Mouse (Mus musculus): ENCODE results near the gene Pcdh15. TPM values are rescaled to one million over a fixed set of nuclear protein-coding genes. Genes with fewer than 3 reads are reported as not detected.

Pcdh15 gene
- total and polyA plus RNA-seq, 2 experiments from 2014 or later, result 9.2 to 31.0 TPM

DNA sequence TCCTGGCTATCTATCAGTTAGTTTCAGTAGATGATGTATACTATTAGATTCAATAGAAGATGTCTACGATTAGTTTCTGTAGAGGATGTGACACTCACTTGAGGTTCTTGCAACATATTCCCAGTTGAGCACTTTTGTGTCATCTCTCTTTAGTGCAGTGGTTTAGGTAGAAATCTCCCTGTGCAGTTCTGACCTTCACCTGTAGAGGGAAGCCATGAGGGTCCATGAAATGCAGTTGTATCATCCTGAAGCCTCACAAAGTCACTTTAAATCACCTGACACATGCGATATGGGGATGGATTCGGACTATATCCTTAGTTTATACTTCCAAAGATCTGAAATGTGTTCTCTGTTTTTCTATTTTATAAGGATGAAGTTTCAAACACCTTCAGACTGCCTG, 822.4 kb downstream of the Pcdh15 start:
- Histone ChIP-seq H3K9me3 (ENCODE audit: low read length) (no peaks in the 10 kb centered on the region), H3K4me1 (ENCODE audit: insufficient read depth, low read length) (no peaks in the 10 kb centered on the region), H3K4me2 (ENCODE audit: low read depth, low read length) (no peak overlapping the region), H3K27me3 (ENCODE audit: insufficient read depth, low read length) (no peaks in the 10 kb centered on the region), H3K36me3 (ENCODE audit: insufficient read depth, low read length) (no peaks in the 10 kb centered on the region), H3K9ac (replicated peaks; ENCODE audit: low read length) (no peak overlapping the region), H3K4me3 (ENCODE audit: low read length) (no peak overlapping the region), H3K27ac (no peak overlapping the region)
- TF ChIP-seq CTCF (IDR thresholded peaks at IDR 0.05; ENCODE audit: low read depth), result peak; percentile 68
- ATAC-seq (no peak), DNase-seq (ENCODE audit: low spot score) (peak; percentile 9)
- WGBS, result 59% methylated on average over 3 of the region's 3 CpGs

GRCm38 (mm10) chr10:73928672-73929071, 829.5 kb downstream of the Pcdh15 start:
- no peaks in the 10 kb centered on the region for H3K9me3 ChIP-seq (ENCODE audit: low read length)
- 62% methylated on average over 1 of the region's 1 CpGs for WGBS
- no peak overlapping the region for H3K4me2 ChIP-seq (ENCODE audit: low read depth, low read length)
- H3K4me1 ChIP-seq (ENCODE audit: insufficient read depth, low read length), result no peaks in the 10 kb centered on the region
- TF ChIP-seq CTCF (IDR thresholded peaks at IDR 0.05; ENCODE audit: low read depth), result no peak
- H3K36me3 ChIP-seq (ENCODE audit: insufficient read depth, low read length), result no peaks in the 10 kb centered on the region
- H3K4me3 ChIP-seq (ENCODE audit: low read length), result no peak overlapping the region
- no peak overlapping the region for H3K27ac ChIP-seq
- no peaks in the 10 kb centered on the region for H3K27me3 ChIP-seq (ENCODE audit: insufficient read depth, low read length)
- no peak for DNase-seq (ENCODE audit: low spot score)
- ATAC-seq, result no peak
- no peak overlapping the region for H3K9ac ChIP-seq (replicated peaks; ENCODE audit: low read length)

DNA sequence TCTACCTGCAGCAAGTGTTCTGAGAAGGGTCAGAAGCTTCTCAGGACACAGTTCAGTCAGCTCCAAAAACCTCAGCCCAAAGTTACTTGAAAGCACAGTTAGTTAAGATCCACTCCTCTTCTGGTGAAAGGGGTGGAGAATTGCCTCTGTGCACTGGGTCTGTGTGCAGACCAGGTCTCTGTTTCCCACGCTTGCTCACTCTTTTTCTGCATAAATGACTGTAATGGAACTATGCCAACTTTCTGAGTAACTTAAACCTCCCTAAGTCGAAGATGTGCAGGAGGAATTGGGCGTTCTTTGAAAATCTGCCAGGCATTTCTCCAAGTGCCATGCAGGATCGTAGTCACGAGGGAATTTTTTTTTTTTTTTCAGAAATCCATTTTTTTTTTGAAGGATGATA, 830.6 kb downstream of the Pcdh15 start:
- ATAC-seq (no peak), DNase-seq (ENCODE audit: low spot score) (peak; percentile 48)
- 33% methylated on average over 5 of the region's 5 CpGs for WGBS
- Histone ChIP-seq H3K4me1 (ENCODE audit: insufficient read depth, low read length) (no peaks in the 10 kb centered on the region), H3K36me3 (ENCODE audit: insufficient read depth, low read length) (no peaks in the 10 kb centered on the region), H3K9ac (replicated peaks; ENCODE audit: low read length) (no peak overlapping the region), H3K4me3 (ENCODE audit: low read length) (no peak overlapping the region), H3K27ac (no peak overlapping the region), H3K9me3 (ENCODE audit: low read length) (no peaks in the 10 kb centered on the region), H3K27me3 (ENCODE audit: insufficient read depth, low read length) (no peaks in the 10 kb centered on the region), H3K4me2 (ENCODE audit: low read depth, low read length) (no peak overlapping the region)
- TF ChIP-seq CTCF (IDR thresholded peaks at IDR 0.05; ENCODE audit: low read depth), result no peak

DNA sequence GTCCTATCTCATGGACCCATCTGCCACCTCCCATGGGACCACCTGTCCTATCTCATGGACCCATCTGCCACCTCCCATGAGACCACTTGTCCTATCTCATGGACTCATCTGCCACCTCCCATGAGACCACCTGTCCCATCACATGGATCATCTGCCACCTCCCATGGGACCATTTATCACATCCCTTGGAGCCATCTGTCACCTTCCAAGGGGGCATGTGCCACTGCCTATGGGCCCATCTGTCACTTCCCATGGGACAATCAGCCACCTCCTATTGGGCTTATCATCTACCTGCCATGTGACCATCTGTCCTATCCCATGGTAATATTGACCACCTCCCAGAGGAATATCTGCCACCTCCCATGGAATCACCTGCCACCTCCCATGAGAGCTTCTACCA, 832.0 kb downstream of the Pcdh15 start:
- Histone ChIP-seq H3K9me3 (ENCODE audit: low read length) (no peaks in the 10 kb centered on the region), H3K4me1 (ENCODE audit: insufficient read depth, low read length) (no peaks in the 10 kb centered on the region), H3K9ac (replicated peaks; ENCODE audit: low read length) (no peak overlapping the region), H3K4me2 (ENCODE audit: low read depth, low read length) (no peak overlapping the region), H3K36me3 (ENCODE audit: insufficient read depth, low read length) (no peaks in the 10 kb centered on the region), H3K27ac (no peak overlapping the region), H3K4me3 (ENCODE audit: low read length) (no peak overlapping the region), H3K27me3 (ENCODE audit: insufficient read depth, low read length) (no peaks in the 10 kb centered on the region)
- no peak for DNase-seq (ENCODE audit: low spot score)
- no peak for TF ChIP-seq CTCF (IDR thresholded peaks at IDR 0.05; ENCODE audit: low read depth)
- 0 out of 2 replicates have a peak, but pooled peaks have one; percentile 27 for ATAC-seq

GRCm38 (mm10) chr10:73931996-73932679, 833.0 kb downstream of the Pcdh15 start:
- DNase-seq (ENCODE audit: low spot score) (no peak), ATAC-seq (no peak)
- Histone ChIP-seq H3K9me3 (ENCODE audit: low read length) (no peaks in the 10 kb centered on the region), H3K4me2 (ENCODE audit: low read depth, low read length) (no peak overlapping the region), H3K27me3 (ENCODE audit: insufficient read depth, low read length) (no peaks in the 10 kb centered on the region), H3K36me3 (ENCODE audit: insufficient read depth, low read length) (no peaks in the 10 kb centered on the region), H3K27ac (no peak overlapping the region), H3K4me3 (ENCODE audit: low read length) (no peak overlapping the region), H3K4me1 (ENCODE audit: insufficient read depth, low read length) (no peaks in the 10 kb centered on the region), H3K9ac (replicated peaks; ENCODE audit: low read length) (no peak overlapping the region)
- no peak for TF ChIP-seq CTCF (IDR thresholded peaks at IDR 0.05; ENCODE audit: low read depth)
- 94% methylated on average over 4 of the region's 4 CpGs for WGBS

GRCm38 (mm10) chr10:73936121-73936520, 837.0 kb downstream of the Pcdh15 start:
- H3K27ac ChIP-seq, result no peak overlapping the region
- no peaks in the 10 kb centered on the region for H3K36me3 ChIP-seq (ENCODE audit: insufficient read depth, low read length)
- no peaks in the 10 kb centered on the region for H3K4me1 ChIP-seq (ENCODE audit: insufficient read depth, low read length)
- H3K4me2 ChIP-seq (ENCODE audit: low read depth, low read length), result no peak overlapping the region
- DNase-seq (ENCODE audit: low spot score), result peak; percentile 29
- no peak overlapping the region for H3K9ac ChIP-seq (replicated peaks; ENCODE audit: low read length)
- no peak overlapping the region for H3K4me3 ChIP-seq (ENCODE audit: low read length)
- ATAC-seq, result no peak
- 36% methylated on average over 5 of the region's 5 CpGs for WGBS
- H3K27me3 ChIP-seq (ENCODE audit: insufficient read depth, low read length), result no peaks in the 10 kb centered on the region
- no peak for TF ChIP-seq CTCF (IDR thresholded peaks at IDR 0.05; ENCODE audit: low read depth)
- no peaks in the 10 kb centered on the region for H3K9me3 ChIP-seq (ENCODE audit: low read length)

- Histone ChIP-seq H3K36me3 (ENCODE audit: insufficient read depth, low read length) (no peaks in the 10 kb centered on the region), H3K4me1 (ENCODE audit: insufficient read depth, low read length) (no peaks in the 10 kb centered on the region), H3K27ac (no peak overlapping the region), H3K27me3 (ENCODE audit: insufficient read depth, low read length) (no peaks in the 10 kb centered on the region), H3K4me2 (ENCODE audit: low read depth, low read length) (no peak overlapping the region), H3K9me3 (ENCODE audit: low read length) (no peaks in the 10 kb centered on the region), H3K9ac (replicated peaks; ENCODE audit: low read length) (no peak overlapping the region), H3K4me3 (ENCODE audit: low read length) (no peak overlapping the region)
- no peak for TF ChIP-seq CTCF (IDR thresholded peaks at IDR 0.05; ENCODE audit: low read depth)
- WGBS, result 55% methylated on average over 3 of the region's 3 CpGs
- DNase-seq (ENCODE audit: low spot score) (no peak), ATAC-seq (no peak)
Observed at GRCm38 (mm10) chr10:73938989-73939388, 839.8 kb downstream of the Pcdh15 start.
